Mouse (Mus musculus) ES-CJ7 (cell line): ENCODE measurements around the gene March5.
A peak's percentile ranks its signal among the peaks of the same experiment; 100 is the strongest.

Experiments used
- DNase-seq: peaks from one replicate; pipeline ENCODE4 v3.0.0; 2011; ENCODE audit warnings: low read depth, low spot score

Gene March5

DNA sequence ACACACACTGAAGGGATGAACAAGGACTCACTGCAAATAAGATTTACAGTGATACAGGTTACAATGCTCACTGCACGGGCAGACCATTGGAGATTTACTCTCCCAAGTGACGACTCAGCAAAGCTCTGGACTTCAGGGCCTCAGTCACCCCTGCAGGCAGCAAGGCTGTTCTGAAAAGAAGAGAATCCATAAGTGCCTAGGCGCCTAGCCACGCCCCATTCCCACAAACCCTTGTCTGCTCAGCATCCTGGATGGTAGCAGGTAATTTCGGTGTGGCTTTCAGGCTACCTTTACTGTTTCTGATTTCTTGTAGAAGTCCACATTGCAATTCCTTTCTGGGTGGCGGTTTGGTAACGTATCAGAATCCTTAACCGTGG lies 56.2 kb downstream of the March5 start:
- DNase-seq: peak; percentile 44

DNA sequence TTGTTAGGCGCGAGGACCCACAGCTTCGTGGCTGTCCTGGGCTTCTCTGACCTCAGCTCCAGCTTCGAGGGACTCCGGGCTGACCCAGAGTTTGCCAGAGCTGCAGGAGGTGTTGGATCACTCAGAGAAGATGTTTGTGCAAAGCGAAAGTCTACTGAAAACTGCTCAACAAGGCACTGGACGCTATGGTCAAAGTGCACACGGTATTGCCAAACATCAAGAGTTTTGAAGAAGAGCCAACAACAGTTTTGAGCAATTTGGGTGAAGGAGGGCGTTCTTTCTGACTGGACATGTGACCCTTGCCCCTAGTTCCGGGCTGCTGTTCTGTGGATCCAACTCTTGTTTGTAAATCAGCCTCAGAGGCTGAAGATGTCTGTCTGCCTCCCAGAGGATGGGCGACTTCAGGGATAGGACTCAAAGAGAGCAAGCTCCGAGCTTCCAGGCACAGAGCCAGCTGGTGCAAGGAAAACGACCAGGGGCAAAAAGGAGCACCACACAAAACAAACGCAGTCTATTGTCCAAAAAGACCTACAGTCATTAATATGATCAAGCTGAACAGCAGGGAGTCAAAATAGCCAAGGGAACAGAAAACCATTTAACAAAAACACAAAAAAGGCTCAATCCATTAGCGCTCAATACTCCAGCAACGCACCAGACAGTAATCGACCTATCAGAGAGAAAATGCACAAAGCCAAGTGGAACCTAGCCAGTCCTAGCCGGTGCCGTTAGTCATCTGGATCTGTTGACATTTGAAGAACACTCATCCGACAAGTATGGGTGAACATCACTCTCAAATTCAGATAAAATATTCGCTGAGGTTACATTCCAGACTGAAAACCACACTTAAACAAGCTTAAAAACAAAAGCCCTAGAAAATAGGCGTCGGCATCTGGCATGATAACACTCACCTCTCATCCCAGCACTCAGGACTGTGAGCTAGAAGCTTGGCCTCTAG lies 56.9 kb downstream of the March5 start:
- peak; percentile 34 for DNase-seq

DNA sequence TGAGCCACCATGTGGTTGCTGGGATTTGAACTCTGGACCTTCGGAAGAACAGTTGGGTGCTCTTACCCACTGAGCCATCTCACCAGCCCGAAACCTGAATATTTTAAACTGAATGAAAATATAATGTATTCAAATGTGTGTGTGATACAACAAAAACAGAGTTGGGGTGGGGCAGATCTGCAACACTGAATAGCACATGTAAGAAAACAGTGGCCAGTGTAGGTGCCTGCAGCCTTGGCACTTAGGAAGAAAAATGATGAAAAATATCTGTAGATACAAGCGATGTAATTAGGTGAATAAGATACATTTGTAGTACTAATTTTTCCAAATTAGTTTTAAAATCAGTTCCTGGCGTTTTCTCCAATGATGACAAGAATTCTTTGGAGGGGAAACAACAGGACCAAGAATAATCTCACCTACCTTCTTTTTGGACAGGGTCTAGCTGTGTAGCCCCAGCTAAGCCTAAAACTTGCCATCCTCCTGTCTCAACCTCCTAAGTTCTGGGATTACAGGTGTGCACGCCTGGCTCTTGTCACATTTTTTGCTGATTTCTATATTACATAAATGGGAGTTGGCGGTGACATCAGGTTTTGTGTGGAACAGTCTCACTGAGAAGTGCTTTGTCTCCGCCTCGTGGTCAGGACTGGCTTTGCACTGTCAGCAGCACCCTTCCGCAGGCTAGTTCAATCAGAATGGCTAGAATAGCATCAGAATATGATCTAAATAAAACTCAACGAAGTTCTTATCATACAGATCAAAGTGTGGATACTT lies 58.2 kb downstream of the March5 start:
- DNase-seq: peak; percentile 69

DNA sequence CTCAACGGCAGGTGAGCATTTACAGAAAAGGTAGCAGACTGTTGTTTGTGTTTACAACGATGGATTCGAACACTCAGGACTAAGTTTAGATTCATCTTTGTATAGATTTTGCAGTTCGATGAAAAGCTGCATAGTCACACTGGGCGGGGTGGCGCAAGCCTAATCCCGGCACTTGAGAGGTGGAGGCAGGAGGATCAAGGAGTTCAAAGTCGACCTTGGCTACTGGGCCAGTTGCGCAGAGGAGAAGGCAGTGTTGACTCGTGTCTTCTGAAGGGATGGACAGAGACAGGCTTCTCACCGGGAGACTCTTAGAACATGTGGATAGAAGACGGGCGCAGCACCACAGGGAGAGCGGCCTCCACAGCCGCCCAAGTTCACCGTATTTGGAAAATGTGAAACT lies 61.8 kb downstream of the March5 start:
- DNase-seq: peak; percentile 29
